Mouse (Mus musculus) limb, embryonic 11.5 days (tissue): Measurements from ENCODE around the gene Rarb. TPM values are rescaled to one million over a fixed set of nuclear protein-coding genes. Genes with fewer than 3 reads are reported as not detected.

ENCODE experiments used
- ATAC-seq: fragments of 200-750 bp; cut with Nextera tagmentation; 2 replicates; pipeline ENCODE4 v1.8.0; 2017; ENCODE audit warnings: low read depth; ENCODE audit not compliant: insufficient number of reproducible peaks, low FRiP score, low TSS enrichment
- DNase-seq: peaks from one replicate; pipeline ENCODE4 v3.0.0-alpha.2; 2015; ENCODE audit warnings: low spot score
- H3K27ac ChIP-seq: fragments of 300-500 bp; sonication (generic); replicated peaks from 2 replicates; pipeline ENCODE4 v1.5.1; 2014; ENCODE audit warnings: low read depth, mild to moderate bottlenecking, low read length
- H3K27me3 ChIP-seq: fragments of 300-500 bp; sonication (generic); 2 replicates; pipeline ENCODE4 v1.6.1; 2014; ENCODE audit warnings: mild to moderate bottlenecking, low read length, mixed read lengths; ENCODE audit not compliant: control insufficient read depth, insufficient read depth
- H3K36me3 ChIP-seq: fragments of 300-500 bp; sonication (generic); 2 replicates; pipeline ENCODE4 v1.6.1; 2014; ENCODE audit warnings: mild to moderate bottlenecking, low read length, moderate library complexity, mixed read lengths; ENCODE audit not compliant: control insufficient read depth, insufficient read depth
- H3K4me1 ChIP-seq: fragments of 300-500 bp; sonication (generic); 2 replicates; pipeline ENCODE4 v1.6.1; 2014; ENCODE audit warnings: low read length, mixed read lengths; ENCODE audit not compliant: control insufficient read depth, insufficient read depth
- H3K4me2 ChIP-seq: fragments of 300-500 bp; sonication (generic); 2 replicates; pipeline ENCODE4 v1.6.1; 2014; ENCODE audit warnings: low read depth, mild to moderate bottlenecking, moderate library complexity; ENCODE audit not compliant: severe bottlenecking
- H3K4me3 ChIP-seq: fragments of 300-500 bp; sonication (generic); 2 replicates; pipeline ENCODE4 v1.5.1; 2014; ENCODE audit warnings: low read depth, low read length
- H3K9ac ChIP-seq: fragments of 300-500 bp; sonication (generic); 2 replicates; pipeline ENCODE4 v1.6.1; 2014; ENCODE audit warnings: mild to moderate bottlenecking, low read length
- H3K9me3 ChIP-seq: fragments of 300-500 bp; sonication (generic); 2 replicates; pipeline ENCODE4 v1.6.1; 2016; ENCODE audit warnings: low read length; ENCODE audit not compliant: control insufficient read depth
- WGBS: fragments of 180-500 bp; shearing (Covaris S2); extraction: QIAGEN DNeasy Blood & Tissue Kit; methylation state at CpG from one replicate; pipeline ENCODE4 v1.1.7; 2014; 5-methylcytosine and 5-hydroxymethylcytosine counted together
- polyA plus RNA-seq: library from polyadenylated mRNA; unstranded; fragments of >200 nt; fragmentation: Nextera tagmentation; extraction: Ambion mirVana; gene quantifications from 2 replicates; pipeline ENCODE4 v1.2.1, GENCODE M21; 2014

Gene Rarb
- polyA plus RNA-seq, 1 experiment from 2014 or later, result 13.3 TPM

GRCm38 (mm10) chr14:16578100-16578499 is 240.9 kb downstream of the Rarb start:
- Histone ChIP-seq H3K4me2 (no peak overlapping the region), H3K27ac (no peak overlapping the region), H3K4me1 (no peaks in the 10 kb centered on the region), H3K9me3 (no peaks in the 10 kb centered on the region), H3K9ac (no peak overlapping the region), H3K36me3 (no peaks in the 10 kb centered on the region), H3K4me3 (no peak overlapping the region), H3K27me3 (no peaks in the 10 kb centered on the region)
- ATAC-seq (no peak), DNase-seq (no peak)

DNA sequence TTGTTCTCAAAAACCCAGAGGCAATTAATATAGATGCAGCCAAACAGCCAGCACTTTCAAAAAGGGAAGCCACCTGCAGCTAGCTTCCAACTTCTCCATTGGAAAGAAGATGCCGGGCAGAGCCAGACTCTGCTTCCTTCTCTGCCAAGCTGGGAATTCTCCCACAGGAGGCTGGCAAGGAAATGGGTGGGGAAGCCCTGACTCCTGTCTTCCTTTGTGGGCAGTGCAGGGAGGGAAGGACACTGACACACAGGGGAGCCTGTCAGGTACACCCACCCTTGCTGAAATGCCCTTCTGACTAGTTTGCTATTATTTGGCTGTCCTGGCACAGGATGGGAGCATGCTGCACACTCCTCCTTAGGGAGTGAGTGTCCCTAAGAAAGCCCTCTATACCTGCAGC is 241.9 kb downstream of the Rarb start:
- DNase-seq (no peak), ATAC-seq (no peak)
- Histone ChIP-seq H3K4me3 (no peak overlapping the region), H3K27ac (no peak overlapping the region), H3K4me1 (no peaks in the 10 kb centered on the region), H3K9ac (no peak overlapping the region), H3K4me2 (no peak overlapping the region), H3K36me3 (no peaks in the 10 kb centered on the region), H3K27me3 (no peaks in the 10 kb centered on the region), H3K9me3 (no peaks in the 10 kb centered on the region)
- WGBS, result 50% methylated on average over 1 of the region's 1 CpGs

DNA sequence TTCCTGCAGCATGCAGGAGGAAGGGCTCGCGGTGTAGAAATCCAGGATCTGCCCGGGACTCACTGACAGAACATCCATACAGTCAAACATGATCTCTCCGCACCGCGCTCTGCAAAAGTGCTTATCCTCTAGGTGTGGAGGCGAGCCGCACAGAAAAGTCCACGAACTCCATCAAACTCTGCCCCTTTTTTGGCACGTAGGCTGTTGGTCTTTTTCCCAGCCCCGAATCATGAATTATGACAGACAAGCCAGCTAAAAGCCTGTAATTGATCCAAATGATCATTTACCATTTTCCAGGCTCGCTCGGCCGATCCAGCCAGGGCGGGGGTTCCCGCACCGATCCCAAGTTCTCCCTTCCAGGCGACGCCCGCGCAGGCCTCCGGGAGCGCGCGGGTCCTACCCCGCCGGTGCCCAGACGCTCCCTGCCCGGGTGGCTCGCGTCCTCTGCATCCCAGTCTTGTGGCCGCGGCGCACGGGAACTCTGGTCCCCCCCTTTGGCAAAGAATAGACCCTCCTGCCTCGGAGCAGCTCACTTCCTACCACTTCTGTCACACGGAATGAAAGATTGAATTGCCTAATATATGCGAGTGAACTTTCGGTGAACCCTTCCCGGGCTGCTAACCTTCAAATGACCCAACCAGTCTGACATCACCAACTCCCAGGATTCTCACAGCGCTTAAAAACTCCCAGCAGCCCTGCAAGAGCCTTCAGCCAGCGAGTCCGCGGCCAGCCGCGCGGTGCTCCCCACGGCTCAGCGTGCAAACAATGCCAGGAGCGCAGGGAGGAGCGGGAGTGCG is 243.8 kb downstream of the Rarb start:
- no peaks in the 10 kb centered on the region for H3K36me3 ChIP-seq
- H3K27ac ChIP-seq, result 0 out of 2 replicates have a peak overlapping the region, but pooled peaks have one; percentile 37
- no peaks in the 10 kb centered on the region for H3K27me3 ChIP-seq
- H3K4me2 ChIP-seq, result peak overlapping the region; percentile 88
- peak; percentile 92 for ATAC-seq
- H3K4me1 ChIP-seq, result no peaks in the 10 kb centered on the region
- H3K4me3 ChIP-seq, result peak overlapping the region; percentile 56
- WGBS, result under 1% methylated on average over 52 of the region's 52 CpGs
- peak; percentile 89 for DNase-seq
- no peaks in the 10 kb centered on the region for H3K9me3 ChIP-seq
- peak overlapping the region; percentile 56 for H3K9ac ChIP-seq

GRCm38 (mm10) chr14:16573475-16574171 is 245.3 kb downstream of the Rarb start:
- Histone ChIP-seq H3K27ac (no peak overlapping the region), H3K9me3 (no peaks in the 10 kb centered on the region), H3K4me3 (0 out of 2 replicates have a peak overlapping the region, but pooled peaks have one; percentile 56), H3K36me3 (no peaks in the 10 kb centered on the region), H3K9ac (no peak overlapping the region), H3K4me2 (peak overlapping the region; percentile 88; the same call in 1 of the 2 replicates), H3K4me1 (no peaks in the 10 kb centered on the region), H3K27me3 (no peaks in the 10 kb centered on the region)
- no peak for DNase-seq
- 31% methylated on average over 6 of the region's 6 CpGs for WGBS
- no peak for ATAC-seq

DNA sequence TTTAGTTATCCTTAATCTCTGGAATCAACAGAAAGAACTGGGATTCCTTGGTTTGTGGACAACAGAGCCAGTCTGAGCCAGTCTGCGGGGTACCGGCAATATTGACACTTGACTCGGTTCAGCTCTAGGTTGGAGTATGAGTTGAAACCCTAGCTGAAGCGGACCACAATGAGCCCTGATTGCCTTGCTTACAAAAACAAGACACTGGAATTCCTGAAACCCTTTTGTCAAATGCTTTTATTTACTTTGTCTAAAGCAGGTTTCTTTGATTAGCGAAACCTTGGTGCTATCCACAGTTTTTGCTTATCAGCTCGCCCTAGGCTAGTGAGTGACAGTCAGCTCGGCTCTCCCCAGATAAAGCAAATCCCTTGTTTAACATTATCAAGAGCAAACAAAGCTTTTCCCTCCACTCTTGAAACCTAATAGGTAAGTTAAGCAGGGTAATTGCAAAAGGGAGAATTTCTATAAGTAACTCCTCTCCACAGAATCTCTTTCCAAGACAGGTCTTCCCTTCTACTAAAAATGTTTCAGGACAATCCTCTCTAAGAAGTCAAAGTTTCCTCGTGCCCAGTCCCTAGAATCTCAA is 246.1 kb downstream of the Rarb start:
- Histone ChIP-seq H3K4me1 (no peaks in the 10 kb centered on the region), H3K27ac (no peak overlapping the region), H3K4me2 (peak overlapping the region; percentile 8; the same call in 1 of the 2 replicates), H3K9me3 (no peaks in the 10 kb centered on the region), H3K36me3 (no peaks in the 10 kb centered on the region), H3K27me3 (no peaks in the 10 kb centered on the region), H3K4me3 (no peak overlapping the region; the same call in 1 of the 2 replicates), H3K9ac (no peak overlapping the region)
- no peak for DNase-seq
- 7% methylated on average over 8 of the region's 8 CpGs for WGBS
- no peak for ATAC-seq

GRCm38 (mm10) chr14:16569506-16570001 is 249.4 kb downstream of the Rarb start:
- Histone ChIP-seq H3K4me3 (no peak overlapping the region), H3K9ac (no peak overlapping the region), H3K4me2 (no peak overlapping the region), H3K27me3 (no peaks in the 10 kb centered on the region), H3K4me1 (no peaks in the 10 kb centered on the region), H3K9me3 (no peaks in the 10 kb centered on the region), H3K27ac (no peak overlapping the region), H3K36me3 (no peaks in the 10 kb centered on the region)
- WGBS, result 50% methylated on average over 7 of the region's 7 CpGs
- DNase-seq, result no peak
- no peak for ATAC-seq

- 85% methylated on average over 1 of the region's 1 CpGs for WGBS
Observed at GRCm38 (mm10) chr14:16566920-16567319, 252.0 kb downstream of the Rarb start.

DNA sequence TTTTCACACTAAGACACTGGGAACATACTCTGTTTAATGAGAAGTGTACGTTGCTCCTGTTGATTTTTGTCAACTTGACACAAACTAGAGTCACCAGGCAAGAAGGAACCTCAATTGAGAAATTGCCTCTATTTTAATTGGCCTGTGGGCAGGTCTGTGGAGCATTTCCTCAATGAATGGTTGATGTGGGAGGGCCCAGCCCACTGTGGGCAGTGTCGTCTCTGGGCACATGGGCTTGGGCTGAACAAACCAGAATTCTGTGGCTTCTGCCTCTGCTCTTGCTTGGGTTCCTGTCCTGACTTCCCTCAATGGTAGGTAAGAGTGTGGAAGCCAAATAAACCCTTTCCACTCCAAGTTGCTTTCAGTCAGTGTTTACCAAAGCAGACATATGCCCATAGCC is 255.0 kb downstream of the Rarb start:
- WGBS, result 59% methylated on average over 2 of the region's 2 CpGs
- no peak overlapping the region for H3K4me2 ChIP-seq

More at GRCm38 (mm10) chr14:16566920-16567319, 252.0 kb downstream of the Rarb start:
- ATAC-seq (no peak), DNase-seq (no peak)
- Histone ChIP-seq H3K36me3 (no peaks in the 10 kb centered on the region), H3K4me2 (no peak overlapping the region), H3K27me3 (no peaks in the 10 kb centered on the region), H3K4me1 (peaks cover under 1% of the 10 kb centered on the region; the same call in 1 of the 2 replicates), H3K9me3 (no peaks in the 10 kb centered on the region), H3K27ac (no peak overlapping the region), H3K9ac (no peak overlapping the region), H3K4me3 (no peak overlapping the region)

More for the DNA sequence above, 255.0 kb downstream of the Rarb start:
- ATAC-seq (no peak), DNase-seq (no peak)
- H3K27ac ChIP-seq, result no peak overlapping the region
- no peaks in the 10 kb centered on the region for H3K9me3 ChIP-seq
- no peaks in the 10 kb centered on the region for H3K27me3 ChIP-seq
- no peak overlapping the region for H3K4me3 ChIP-seq
- peaks cover 10% of the 10 kb centered on the region for H3K4me1 ChIP-seq
- no peak overlapping the region for H3K9ac ChIP-seq
- no peaks in the 10 kb centered on the region for H3K36me3 ChIP-seq
